Mouse (Mus musculus): Measurements from ENCODE around the gene Mfap5.
A peak's percentile ranks its signal among the peaks of the same experiment; 100 is the strongest.
"Not testable (repeated sequence)": the region's sequence is repeated elsewhere in the genome, so short reads cannot be mapped to it uniquely, and the experiment has no call there.

Mfap5 gene

DNA sequence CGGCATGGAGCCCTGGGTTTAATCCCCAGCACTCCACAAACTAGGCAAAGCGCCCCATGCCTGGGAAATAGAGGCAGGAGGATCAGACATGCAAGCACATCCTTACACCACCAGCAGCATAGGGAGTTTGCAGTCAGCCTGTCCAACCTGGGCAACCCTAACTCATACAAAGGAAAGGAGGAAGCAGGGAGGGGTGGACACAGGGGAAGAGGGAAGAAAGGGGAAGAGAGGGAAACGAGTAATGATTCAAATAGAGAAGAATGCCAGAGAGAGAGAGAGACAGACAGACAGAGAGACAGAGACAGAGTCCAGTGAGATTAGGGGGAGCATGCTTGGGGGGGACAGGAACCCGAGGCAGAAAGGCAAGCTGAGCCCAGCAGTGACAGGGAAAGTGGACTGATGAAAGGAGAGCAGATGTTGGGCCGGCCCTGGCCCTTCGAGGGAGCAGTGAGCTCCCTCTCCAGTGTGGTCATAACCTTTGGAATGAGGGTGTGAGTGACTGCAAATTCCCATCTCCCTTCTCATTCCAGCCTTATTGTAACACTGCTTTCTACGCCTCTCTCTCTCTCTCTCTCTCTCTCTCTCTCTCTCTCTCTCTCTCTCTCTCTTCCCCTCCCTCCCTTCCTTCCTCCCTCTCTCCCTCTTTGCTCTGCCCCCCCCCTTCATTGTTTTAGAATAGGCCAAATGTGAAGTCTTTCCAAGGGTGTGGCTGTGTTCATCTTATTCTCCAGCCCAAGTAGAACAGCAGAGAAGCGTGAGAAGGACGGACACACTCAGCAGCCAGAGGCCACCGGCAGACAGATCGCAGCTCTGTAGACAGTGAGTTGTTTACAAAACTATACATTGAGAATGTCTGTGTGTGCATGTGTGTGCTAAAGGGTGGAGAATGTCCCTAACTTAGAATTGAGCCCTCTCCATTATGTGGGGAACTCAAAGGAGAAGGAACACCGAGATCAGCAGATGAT is 7.6 kb downstream of the Mfap5 start:
- DNase-seq (ENCODE audit: low spot score in 2 of 2): no peak

- DNase-seq (ENCODE audit: low spot score in 2 of 2): no peak
These were observed 8.7 kb downstream of the Mfap5 start for GRCm38 (mm10) chr6:122514312-122514711.

- DNase-seq (ENCODE audit: low spot score in 2 of 2): not testable (repeated sequence)
These were observed 10.1 kb downstream of the Mfap5 start for GRCm38 (mm10) chr6:122515762-122516161.

- DNase-seq (ENCODE audit: low spot score in 2 of 2): no peak
These were observed 12.0 kb downstream of the Mfap5 start for GRCm38 (mm10) chr6:122517668-122518067.

DNA sequence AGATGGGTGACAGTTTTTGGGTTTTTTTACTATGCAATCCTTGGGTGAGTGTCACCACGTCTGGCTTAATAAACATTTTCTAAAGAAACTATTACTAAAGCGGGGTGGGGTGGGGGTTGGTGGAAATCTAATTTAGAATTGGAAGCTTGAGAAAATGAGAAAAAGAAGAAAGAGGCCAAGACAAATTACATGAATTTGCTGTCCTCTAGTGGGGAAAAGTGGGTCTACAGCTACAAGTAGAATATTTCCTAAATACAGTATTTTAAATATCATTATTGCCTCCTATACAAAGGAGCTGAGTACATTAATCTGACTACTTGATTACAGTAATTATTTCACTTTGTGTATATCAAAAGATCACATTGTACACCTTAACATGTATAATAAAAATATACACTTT is 13.7 kb downstream of the Mfap5 start:
- DNase-seq (ENCODE audit: low spot score in 2 of 2): no peak

- no peak for DNase-seq (ENCODE audit: low spot score in 2 of 2)
These were observed 16.9 kb downstream of the Mfap5 start for GRCm38 (mm10) chr6:122522595-122522994.

GRCm38 (mm10) chr6:122523289-122523688 is 17.6 kb downstream of the Mfap5 start:
- DNase-seq (ENCODE audit: low spot score in 2 of 2): no peak

- no peak for DNase-seq (ENCODE audit: low spot score in 2 of 2)
These were observed 22.0 kb downstream of the Mfap5 start for GRCm38 (mm10) chr6:122527596-122527995.

GRCm38 (mm10) chr6:122528136-122528535 is 22.5 kb downstream of the Mfap5 start:
- DNase-seq (ENCODE audit: low spot score in 2 of 2): no peak

DNA sequence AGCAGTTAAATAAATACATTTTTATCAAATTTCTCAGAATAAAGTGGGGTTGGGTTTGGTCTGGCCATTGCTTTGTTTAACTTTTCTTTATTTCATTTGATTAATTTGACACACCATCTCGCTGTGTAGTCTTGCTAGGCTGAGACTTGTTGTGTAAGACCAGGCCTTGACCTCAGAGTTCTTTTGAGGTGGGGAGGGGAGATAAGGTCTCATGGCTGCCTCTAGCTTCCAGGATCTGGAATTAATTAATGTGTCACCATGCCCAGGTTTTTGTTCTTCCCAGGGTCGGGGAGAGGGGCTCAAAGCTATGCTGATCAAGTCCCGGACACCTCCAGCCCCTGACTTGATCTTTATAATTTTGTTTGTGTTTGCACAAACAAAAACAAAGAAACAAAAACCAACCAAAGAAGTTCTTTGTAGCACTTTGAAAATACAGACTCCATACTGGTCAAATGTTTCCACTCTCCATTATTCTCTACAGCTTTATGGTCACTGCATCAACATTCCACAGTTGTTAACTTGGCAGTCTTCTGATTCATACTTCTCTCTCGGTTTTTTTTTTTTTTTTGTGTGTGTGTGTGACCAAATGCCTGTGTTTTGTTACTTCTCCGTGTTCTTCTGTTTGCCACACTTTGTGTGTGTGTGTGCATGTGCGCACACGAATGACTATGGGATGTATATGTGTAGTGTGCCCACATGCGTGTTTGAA is 26.0 kb downstream of the Mfap5 start:
- no peak for DNase-seq (ENCODE audit: low spot score in 2 of 2)

DNA sequence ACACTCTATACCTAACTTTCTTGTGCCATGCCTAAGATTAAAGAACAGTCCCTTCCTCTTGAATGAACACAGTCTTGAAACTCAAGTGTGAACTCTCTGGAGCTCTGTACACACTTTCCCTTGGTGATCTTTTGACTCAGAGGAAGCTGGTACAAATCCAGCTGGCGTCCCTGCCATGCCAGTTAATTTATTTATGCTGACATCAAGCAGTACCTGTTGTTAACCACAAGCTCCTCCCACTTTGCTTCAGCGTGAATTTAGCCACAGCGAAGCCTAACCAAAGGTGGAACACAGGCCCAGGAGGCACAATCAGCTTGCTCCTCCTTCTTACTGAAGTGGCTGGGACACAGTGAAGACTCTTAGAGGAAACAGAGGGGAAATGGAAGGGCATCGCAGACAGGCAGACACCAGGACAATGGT is 27.2 kb downstream of the Mfap5 start:
- DNase-seq (ENCODE audit: low spot score in 2 of 2): no peak

GRCm38 (mm10) chr6:122534032-122534431 is 28.4 kb downstream of the Mfap5 start:
- no peak for DNase-seq (ENCODE audit: low spot score in 2 of 2)

DNA sequence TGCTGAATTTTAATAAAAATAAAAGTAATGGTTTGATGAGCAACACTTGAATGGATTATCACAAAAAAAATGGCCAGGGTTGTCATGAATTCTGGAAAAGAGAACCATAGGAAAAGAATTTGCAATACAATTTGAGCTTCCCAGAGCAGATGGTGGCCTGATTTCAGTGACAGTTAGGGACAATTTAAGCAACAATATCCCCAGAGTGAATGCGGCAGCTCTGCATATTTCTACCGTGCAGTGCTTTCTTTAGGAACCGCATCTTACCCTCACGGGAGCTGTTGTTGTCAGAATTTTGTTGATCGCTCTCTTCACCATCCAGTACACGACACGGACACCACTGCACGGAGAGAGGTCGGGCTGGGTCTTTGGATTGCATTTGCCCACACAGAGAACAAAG is 33.9 kb downstream of the Mfap5 start:
- DNase-seq (ENCODE audit: low spot score in 2 of 2): no peak

GRCm38 (mm10) chr6:122542459-122542858 is 36.8 kb downstream of the Mfap5 start:
- DNase-seq (ENCODE audit: low spot score in 2 of 2): not testable (repeated sequence)

DNA sequence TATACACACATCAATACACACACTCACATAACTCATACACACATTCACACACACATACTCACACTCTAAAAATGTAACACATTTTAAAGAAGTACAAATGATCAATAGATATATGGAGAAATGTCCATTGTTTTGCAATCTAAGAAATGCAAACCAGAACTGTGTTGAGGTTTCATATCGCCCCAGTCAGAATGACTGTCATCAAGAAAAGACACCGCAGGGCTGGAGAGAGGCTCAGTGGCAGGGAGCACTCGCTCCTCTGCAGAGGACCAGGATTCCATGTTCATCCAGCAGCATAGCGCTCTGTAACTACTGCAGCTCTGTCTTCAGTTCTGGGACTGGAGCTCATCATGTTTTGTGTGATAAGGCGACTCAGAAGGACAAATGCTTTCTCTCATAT is 37.9 kb downstream of the Mfap5 start:
- no peak for DNase-seq (ENCODE audit: low spot score in 2 of 2)

- DNase-seq (ENCODE audit: low spot score in 2 of 2): no peak
These were observed 39.0 kb downstream of the Mfap5 start for GRCm38 (mm10) chr6:122544672-122545071.

GRCm38 (mm10) chr6:122545289-122545882 is 39.7 kb downstream of the Mfap5 start:
- no peak for DNase-seq (ENCODE audit: low spot score in 2 of 2)

DNA sequence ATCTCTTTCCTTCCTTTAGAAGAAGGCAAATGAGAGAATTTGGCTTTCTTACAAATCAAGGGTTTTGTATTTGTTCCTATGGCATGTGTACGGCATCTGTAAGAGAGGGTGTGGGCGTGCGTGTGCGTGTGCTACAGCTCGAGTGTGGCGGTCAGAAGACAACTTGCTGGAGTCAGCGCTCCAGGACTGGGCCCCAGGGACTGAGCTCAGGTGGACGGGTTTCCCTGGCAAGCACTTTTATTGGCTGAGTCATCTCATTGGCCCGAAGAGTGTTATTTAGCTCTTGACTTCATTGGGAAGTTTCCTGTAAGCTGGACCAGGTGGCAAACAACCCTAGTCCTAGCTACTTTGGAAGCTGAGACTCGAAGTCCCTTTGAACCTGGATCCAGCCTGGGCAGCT is 40.3 kb downstream of the Mfap5 start:
- no peak for DNase-seq (ENCODE audit: low spot score in 2 of 2)

- DNase-seq (ENCODE audit: low spot score in 2 of 2): no peak
These were observed 48.0 kb downstream of the Mfap5 start, which contains the start of gene Aicda for GRCm38 (mm10) chr6:122553606-122554005. Gene Aicda, plus strand, starts transcription at chr6:122553801.

DNA sequence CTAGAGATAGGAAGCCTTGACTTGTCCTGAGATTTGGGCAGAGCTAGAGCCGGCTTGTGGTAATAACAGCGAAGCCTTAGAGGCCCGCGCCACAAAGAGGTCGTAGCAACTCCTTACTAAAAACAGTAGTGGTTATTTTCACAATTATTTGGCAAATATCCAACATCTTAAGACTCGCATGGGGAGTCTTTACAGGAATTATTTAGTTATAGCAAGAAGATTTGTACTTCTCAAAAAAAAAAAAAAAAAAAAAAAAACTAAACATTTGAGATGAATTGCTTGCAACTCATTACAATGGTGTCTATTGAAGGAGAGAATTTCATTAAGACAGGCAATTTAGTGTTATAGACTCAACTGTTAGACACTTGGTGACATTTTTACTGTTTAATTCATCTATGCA is 48.5 kb downstream of the Mfap5 start:
- DNase-seq (ENCODE audit: low spot score in 2 of 2): no peak

GRCm38 (mm10) chr6:122555266-122555665 is 49.6 kb downstream of the Mfap5 start:
- no peak for DNase-seq (ENCODE audit: low spot score in 2 of 2)

DNA sequence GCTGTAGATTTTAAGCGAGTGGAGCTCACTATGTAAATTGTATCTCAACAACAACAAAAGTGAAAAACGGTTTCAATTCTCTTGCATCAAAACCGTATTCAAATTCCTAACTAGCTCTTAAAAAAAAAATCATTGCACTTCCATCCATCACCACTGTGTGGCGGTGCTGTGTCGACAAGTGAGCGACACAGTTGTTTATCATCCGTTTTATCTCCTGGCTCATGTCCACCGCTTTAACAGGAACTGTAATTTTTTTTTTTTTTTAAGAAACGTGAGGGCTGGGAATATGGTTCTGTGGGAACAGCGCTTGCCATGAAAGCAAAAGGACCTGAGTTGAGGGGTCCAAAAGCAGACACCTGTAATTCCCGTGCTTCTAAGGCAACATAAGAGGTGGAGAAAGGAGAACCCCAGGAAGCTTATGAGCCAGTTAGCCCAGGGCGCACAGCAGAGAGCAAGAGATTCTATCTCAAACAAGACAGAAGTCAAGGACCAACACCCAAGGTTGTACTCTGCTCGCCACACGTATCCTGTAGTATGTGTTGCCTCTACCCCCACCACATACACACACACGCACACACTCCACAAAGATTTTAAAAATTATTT is 51.4 kb downstream of the Mfap5 start:
- DNase-seq (ENCODE audit: low spot score in 2 of 2): peak in 1 of 2 experiments; percentile 67

All from urinary bladder, postnatal 4 days (tissue).